Mouse (Mus musculus) natural killer cell, adult 2 months (primary cell): ENCODE measurements around the gene Sbk1.
A peak's percentile ranks its signal among the peaks of the same experiment; 100 is the strongest.
"Not testable (repeated sequence)": the region's sequence is repeated elsewhere in the genome, so short reads cannot be mapped to it uniquely, and the experiment has no call there.

Source experiments
- DNase-seq, 2 experiments: peaks; one replicate each; pipeline ENCODE4 v3.0.0; 2022; ENCODE audit warnings: low spot score in 2 of 2

Sbk1 gene

DNA sequence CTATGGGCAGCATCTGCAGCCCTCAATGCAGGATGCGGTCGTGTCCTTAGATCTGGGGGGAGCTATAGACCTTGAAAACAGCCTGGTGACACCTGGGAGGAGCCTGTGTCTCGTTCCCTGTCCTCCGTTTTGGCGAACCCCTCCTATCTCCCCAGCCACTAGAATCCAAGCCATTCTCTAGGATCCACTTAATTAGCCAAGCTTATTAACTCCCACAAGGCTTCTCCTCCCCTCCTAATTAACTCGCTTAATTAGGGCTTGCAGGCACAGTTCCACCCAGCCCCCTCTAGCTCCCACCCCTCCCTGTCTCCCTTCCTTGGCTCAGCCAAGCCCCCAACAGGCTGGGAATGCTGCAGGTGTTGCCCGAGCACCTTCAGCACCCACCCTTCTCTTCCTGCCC lies 8.5 kb upstream of the Sbk1 start:
- no peak for DNase-seq

DNA sequence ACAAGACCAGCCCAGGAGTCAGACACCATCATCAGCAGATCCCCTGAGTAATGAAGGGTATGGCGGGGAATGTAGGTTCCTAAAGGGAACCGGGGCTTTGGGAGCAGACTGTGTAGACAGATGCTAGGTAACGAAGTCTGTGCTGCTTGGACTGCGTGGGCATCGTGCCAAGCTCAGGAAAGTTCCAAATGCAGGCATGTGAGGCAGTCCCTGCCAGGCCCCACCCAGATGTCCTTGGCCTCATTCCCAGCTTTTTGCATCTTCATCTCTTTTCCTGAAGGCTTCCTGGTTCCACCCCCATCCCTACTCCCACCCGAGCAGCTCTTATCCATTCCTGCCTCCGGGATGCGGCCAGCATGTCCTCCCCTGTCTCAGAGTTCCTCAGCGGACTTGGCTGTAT lies 6.5 kb upstream of the Sbk1 start:
- DNase-seq: no peak

DNA sequence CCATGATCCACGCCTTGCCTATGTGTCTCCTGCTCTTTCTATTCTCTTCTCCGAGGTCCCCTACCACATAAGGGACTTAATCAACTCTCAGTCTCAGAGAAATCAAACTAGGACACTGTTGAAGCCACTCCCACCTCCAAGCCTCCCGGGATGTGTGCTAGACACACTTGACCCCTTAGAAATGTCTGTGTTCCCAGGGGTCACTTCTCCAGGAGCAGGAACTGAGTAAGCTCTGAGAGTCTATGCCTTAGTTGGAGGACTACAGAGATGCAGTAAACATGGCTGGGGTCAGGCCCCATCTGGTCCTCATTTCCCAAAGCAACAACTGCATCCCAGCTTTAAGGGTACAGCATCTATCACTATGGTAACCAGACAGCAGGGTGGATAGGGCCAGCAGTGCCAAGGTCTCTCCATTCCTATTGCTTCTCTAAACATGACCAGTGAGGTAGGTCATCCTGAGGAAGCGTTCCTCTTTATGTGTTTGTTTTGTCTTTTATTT lies 6.0 kb upstream of the Sbk1 start:
- no peak for DNase-seq

DNA sequence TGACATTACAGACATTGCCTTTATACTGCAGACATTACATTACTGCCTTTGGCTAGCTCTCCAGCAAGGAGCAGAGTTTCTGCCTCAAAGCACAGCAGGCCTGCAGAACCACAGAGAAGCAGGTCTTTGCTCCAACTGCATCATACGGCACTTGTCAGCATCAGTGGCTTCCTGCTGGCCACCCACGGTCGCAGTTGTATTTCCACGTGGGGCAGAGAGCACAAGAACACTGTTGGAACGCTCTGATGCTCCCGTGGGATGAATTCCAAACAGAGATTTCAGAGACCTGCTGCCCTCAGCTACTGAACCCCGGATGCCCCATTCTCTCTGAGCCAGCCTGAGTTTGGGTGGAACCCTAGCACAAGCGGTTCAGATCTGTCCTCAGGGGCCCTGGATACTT lies 4.8 kb upstream of the Sbk1 start:
- DNase-seq: no peak

DNA sequence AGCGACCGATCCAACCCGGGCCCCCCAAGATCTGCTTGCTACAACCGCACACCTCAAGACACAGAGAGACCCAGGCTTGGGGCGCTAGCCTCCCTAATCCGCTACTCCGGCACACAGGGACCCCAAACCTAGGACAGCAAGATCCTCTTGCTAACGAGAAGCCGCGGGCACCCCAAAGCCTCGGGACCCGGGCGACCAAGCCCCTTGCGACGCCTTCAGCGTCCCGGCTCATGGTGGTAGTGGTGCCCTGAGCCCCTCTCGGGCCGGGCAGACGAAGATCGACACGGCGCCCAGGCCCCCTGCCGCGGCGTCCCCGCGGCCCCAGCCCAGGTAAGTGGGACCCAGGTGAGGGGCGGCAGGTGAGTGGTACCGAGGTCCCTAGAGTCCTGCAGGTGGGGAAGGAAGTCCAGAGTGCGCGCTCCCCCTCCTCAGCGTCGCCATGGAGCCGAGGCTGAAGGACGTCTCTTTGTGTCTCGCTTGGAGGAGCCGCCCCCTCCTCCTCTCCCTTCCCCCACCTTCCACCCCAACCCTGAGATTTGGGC lies 422 bp downstream of the Sbk1 start:
- DNase-seq: no peak

DNA sequence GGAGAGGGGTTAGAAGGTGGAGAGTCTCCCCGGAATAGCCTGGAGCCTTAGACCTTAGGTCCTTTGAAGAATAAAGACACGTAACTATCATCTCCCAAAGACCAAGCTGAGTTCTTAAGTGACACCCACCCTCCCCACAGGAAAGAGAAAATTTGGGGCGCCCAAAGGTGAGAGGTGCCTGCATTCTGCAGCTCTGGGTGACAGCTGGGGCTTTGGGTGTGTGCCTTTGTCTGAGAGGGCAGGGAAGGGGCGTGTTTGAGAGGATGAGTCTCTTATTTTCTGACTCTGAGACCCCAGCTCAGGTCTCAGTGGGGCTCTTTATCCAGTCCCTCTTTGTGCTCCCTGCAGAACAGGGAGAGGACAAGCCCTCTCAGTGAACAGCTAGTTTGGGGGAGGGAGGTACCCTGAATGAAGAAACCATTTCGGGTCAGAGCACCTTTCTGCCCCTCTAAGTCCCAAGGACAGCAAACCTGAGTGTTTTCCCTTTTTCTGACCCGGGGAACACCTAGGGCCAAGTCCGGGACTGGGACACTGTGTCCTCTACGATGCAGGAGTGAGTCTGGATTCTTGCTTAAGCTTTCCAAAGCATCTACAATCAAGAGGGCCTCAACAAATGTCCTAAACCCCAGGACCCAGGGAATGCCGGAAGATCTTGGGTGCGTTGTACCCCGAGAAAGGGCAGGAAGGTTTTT lies 1.1 kb downstream of the Sbk1 start:
- no peak for DNase-seq

DNA sequence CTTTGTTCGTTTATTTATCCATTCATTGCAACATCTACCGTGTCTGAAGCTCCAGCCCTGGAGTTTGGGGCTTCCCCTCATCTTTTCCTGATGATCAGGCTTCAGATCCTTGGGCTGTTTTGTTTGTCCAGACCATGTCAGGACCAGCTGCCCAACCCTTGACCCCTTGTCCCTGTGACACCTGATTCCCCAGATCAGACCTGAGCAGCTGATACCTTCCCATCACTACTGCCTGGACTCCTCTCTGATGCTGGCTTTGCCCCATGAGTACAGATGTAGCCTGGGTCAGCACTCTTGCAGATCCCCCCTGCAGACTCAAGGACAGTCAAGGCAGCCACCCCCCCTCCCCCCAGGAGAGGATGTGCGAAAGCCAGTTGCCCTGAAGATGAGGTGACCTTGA lies 1.7 kb downstream of the Sbk1 start:
- DNase-seq: no peak

DNA sequence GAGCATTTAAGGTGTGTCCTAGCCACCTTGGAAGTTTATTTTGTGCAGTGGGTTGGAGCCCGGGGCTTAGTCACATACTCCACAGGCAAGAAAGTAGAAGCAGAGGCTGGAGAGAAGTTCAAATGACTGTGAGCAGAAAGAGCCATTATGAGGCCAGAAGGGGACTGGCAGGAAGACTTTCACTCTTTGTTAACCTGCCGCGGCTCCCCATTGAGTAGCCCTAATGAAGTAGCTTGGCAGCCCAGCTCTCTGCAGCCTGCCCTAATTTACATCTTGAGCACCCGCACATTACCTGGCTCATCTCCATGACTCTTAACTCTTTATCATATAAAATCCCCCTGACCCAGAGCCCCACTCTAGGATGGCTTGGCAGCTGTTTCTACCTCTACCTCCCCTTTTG lies 2.2 kb downstream of the Sbk1 start:
- no peak for DNase-seq

DNA sequence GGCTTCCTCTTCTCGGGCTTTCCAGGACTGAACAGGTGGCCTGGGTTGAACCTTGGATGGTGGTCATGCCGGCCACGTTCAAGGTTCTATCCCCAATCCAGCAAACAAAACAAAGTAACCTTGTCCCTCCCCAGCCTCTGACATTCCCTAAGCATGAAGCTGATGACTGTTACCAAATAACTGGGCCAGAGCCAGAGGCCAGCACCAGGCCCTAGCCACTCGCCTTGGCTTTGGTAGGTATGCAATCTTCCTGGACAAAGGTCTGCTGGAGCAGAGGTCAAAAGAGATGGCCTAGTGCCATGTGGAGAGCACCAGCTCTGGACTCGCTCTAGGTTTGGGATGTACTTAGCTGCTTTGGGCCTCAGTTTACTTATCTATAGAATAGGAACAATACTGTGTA lies 3.3 kb downstream of the Sbk1 start:
- no peak for DNase-seq

DNA sequence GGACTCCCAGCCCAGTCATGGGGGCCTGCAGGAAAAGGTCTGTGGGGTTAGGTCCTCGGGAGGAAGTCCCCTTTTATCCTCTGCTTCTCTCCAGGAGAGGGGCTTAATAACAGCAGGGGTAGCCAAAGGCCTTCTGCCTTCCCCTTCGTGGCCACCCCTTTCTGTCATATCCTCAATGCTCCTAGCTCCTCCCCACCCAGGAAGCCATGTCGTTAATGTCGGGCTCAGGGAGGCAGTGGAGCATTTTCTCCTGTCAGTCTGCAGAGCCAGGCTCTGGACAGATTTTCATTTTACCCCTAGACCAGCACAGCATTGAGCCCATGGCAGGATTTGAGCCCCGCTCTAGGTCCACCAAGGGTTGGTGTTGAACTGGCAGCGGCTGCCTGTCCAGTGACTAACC lies 3.9 kb downstream of the Sbk1 start:
- DNase-seq: no peak

DNA sequence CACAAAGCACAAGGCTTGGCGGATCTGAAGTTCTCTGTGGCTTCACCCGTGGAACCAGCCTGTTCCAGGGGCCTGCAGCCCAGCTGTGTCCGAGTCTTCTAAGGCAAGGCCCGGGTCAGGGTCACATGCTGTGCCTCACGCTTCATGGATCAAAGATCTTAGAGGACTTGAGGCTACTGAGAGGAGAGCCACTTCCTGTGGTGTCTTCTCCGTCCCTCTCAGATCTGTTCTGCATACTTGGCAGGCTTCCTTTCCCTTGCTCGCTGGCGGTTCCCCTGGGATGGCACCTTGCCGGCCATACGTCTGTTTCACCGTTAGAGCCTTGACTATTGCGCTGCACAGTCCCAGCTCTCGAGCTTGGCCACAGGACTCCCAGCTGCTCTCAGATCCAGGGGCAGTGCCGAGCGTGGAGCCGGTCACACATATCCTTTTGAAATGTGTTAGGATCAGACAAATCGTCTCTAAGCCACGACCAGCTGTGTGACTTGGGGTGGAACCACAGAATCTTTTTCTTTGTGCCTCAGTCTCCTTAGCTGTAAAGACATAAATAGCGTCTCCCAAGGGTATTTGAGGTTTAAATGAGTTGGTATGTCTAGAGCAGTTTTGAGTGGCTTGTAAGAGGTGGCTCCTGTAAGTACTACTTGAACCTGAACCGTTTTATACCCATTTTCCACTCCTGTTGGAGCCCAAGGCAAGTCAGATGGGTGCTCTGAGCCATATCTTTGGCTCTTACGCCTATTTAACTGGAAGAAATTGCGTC lies 5.3 kb downstream of the Sbk1 start:
- DNase-seq: peak in 1 of 2 experiments; percentile 37

DNA sequence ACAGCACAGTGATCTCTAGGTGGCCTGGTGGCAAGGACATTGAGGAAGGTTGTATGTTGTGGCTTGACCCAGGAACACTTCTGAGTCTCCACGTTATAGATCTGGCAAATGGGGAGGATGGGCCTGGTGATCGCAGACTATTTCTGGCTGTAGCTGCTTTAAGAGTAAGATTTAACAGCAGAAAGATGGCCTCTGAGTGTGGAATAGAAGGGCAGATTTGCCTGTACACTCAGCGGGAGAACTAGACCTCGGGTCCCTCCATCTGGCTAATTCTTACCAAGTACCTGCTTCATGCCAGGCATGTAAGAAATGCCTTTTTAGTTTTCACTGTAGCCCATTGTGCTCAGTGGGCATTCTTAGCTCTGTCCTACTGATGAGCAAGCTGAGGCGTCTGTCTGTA lies 6.4 kb downstream of the Sbk1 start:
- DNase-seq: no peak

DNA sequence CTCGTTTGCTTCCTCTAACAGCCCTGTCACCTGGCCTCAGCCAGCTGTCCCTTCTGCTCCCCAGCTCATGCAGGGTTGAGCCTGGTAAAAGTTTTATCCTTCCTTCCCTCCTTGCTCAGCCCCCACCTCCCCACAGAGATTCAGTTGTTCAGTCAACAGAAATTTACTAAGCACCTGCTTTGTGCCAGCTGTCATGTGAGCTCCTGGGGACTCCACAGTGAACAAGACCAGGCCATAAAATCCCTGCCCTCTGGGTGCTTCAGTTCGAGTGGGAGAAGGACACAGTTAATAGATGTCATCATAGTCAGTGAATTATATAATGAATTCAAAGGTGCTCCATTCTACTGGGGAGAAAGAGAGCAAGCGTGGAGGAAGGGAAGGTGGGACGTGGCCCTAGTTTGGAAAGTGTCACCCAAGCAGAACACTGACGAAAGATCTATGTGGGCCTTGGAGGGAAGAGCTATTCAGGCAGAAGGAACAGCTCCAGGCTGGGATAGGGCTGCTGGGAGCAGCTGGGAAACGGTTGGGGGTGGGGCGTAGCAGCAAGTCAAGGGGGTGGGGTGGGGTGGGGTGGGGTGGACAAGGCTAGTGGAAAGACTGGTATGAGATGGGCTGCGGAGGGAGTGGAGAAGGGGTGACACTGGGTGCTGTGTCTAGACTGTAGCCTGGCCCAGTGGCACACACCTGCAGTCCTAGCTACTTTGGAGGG lies 7.5 kb downstream of the Sbk1 start:
- DNase-seq: no peak

DNA sequence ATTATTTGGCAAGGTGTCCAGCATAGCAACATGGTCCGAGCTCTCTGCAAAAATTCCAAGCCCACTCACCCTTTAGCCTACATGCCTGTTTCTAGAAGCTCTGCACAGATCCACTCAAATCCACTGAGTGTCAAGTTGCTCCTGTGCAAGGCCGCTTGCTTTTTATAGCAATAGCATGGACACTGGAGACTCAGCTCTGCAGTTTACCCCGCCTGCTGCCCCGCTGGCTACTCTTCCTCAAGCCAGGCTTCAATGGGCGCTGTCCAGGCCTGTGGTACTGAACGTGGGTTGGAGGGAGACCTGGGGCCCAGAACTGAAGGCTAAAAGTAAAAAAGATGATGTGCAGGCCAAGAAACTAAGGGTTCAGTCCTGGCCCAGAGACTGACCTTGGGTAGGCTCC lies 8.3 kb downstream of the Sbk1 start:
- no peak for DNase-seq

DNA sequence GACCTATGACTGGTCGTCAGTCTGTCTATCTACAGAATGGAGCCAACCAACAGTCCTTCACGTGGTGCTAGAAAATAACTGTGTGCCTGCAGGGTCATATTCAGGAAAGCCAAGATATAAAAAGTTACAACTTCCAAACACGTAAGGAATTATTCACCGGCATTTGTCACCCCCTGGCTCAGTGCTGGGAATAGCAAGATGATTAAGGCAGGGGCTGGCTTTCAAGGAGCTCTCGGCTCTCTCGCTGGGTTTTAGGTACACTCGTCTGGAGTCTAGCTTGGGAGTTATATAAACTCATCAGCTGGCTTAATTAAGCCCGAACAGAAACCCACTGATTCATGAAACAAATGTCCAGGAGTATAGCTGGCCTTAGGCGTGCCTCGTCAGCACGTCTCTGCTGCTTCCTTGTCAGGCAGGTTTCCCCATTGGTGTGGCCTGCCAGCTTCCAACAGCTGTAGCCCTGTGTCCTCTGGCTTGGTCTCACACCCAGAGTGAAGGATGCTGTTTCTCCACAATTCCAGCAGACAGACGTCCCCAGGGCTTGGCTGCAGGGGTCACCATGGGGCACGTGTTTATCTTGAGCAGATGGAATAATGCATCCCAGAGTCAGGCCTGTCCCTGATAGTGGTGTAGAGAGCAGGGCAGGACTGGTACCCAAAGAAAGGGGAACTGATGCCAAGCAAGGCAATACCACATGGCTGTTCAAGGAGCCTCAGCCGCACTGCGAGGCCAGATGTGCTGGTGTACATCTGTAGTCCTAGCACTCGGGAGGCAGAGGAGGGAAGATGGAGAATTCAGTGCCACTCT lies 9.7 kb downstream of the Sbk1 start:
- DNase-seq: no peak

DNA sequence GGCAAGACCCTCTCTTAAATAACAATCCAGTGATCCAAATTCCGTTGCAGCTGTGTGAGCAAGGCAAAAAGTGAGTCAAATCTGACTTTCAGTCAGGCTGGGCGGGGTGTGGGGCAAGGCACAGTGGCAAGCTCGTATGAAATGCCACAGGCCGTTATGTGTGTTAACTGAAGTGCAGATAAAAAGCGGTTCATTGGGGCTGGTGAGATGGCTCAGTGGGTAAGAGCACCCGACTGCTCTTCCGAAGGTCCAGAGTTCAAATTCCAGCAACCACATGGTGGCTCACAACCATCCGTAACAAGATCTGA lies 10.2 kb downstream of the Sbk1 start:
- not testable (repeated sequence) for DNase-seq

DNA sequence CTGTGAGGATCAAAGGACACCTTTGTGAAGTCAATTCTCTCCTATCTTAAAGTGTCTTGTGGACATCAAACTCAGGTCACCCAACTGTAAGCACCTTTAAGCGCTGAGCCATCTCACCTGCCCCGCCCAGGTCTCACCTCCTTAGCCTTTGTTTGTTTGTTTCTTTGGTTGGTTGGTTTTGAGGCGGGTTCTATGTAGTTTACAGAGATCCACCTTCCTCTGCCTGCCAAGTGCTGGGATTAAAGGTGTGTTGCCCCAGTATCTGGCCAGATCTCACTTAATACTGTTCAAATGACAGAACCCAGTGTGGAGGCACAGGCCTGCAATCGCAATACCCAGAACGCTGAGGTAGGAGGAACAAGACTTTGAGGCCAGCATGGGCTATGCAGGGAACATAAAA lies 11.6 kb downstream of the Sbk1 start:
- no peak for DNase-seq

DNA sequence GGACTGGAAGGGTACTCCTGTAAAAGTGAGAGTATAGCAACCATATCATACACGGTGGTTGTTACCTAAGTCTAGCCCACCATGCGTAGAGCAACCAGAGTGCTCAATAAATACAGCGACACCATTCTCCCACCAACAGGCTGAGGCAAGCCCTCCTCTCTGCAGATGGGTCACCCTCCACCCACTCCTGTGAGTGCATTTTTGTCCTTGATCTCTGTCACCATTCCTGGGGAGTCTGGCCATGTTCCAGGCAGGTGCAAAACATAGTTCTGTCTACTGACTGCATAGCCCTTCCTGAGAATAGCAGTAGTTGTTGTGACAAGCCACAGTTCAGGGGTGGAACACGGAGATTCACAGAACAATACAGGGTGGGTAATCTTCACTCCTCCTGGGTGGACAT lies 12.0 kb downstream of the Sbk1 start:
- DNase-seq: no peak

DNA sequence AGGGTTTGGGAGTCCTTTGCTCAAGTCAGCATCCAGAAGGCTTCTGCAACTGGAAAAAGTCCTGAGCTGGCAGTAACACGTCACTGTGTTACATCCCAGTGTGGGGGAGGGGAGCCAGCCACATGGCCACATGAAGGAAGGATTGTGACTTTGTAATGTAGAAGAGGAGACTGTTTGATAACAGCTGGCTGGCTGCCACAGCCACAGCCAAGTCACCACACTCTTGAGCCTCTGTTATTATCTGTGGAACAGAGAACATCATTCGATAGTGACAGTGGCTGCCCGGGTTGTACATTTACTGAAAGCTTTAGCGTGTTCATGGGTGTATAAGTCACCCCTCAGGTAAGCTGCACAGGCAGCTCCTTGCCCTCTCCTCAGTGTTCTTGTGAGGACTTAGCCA lies 12.4 kb downstream of the Sbk1 start:
- DNase-seq: peak; percentile 37 to 41

DNA sequence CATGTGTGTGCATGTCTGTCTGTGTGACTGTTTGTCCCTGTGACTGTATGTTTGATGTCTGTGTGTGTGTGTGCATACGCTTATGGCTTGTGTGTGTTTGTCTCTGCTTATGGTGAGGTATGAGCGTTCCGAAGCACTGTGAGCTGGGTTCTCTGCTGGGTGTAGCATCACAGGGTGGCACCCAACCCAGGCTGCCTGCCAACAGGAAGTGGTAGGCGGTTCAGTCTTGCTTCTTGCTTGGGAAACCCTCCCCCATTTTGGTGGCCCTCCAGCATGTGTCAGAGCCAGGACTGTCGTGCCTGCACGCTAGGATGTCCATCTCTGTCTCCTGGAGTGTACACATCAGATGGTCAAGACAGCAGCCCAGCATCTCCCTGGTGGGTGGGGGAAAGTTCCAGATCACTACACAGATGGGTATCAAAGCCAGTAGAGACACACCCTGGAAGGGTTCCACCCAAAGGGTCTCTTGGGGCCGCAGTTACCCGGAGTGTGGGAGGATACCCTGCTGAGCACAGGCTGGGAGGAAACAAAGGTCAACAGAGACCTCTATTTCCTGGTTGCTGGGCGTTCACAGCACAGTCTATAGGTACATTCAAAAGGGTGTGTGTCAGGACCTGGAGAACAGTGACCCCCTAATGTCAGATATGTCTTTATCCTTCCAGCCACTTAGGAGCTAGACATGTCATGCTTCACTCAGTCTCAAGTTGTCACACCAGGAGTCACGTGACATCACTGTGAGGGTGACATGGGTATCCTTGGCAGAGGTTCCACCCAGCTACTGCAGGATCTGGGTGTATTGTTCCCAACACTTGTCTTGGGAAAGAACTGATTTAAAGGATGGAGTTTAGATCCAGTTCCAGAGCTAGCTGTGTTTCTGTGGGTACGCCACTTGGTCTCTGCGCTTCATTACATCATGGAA lies 13.1 kb downstream of the Sbk1 start:
- DNase-seq: peak; percentile 83 to 86

DNA sequence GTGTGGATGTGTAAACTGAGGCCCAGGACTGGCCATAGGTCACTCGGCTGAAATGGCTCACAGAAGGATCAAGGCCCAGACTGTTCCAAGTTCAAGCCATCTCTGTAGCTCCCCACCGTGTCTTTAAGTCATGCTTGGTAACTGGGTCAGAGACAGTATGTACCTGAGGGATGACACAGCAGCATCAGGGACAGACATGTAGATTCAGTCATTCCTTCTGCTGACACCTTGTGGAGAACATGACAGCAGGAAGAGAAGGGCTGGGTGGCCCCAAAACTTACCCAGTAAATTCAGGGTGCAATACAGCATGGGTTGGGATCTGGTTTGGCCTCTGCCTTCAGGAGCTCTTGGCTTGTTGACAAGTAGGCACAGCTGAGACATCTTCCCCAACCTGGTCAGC lies 13.9 kb downstream of the Sbk1 start:
- DNase-seq: no peak
